Comparison of ENCODE assay signal across 12 mouse cellular contexts in genomic region chr15:86234517-86235441, GRCm38 (mm10). TPM values are rescaled to one million over a fixed set of nuclear protein-coding genes. Genes with fewer than 3 reads are reported as not detected.
DNase-seq lines count a peak whose midpoint lies in the region; ATAC-seq and TF ChIP-seq lines count a peak whose summit lies in the region.
"Had no signal": no experiment of that assay in that cellular context is flagged by ENCODE, and none has a peak within 500 bp of the region (broad histone marks: within the 10 kb centered on the region; RNA-seq: fewer than 3 reads in every experiment).

No protein-coding gene starts in this region.

- H3K27me3 ChIP-seq in liver, postnatal 0 days (ENCODE audit: insufficient read depth, low read length), result no peaks in the 10 kb centered on the region
- H3K27me3 ChIP-seq: embryonic facial prominence, embryonic 15.5 days had no signal

- no peak for TF ChIP-seq EP300 in liver, postnatal 0 days (IDR thresholded peaks at IDR 0.05; ENCODE audit: low read depth)

- H3K27ac ChIP-seq in layer of hippocampus, adult 2 months, result peak overlapping the region; percentile 43; the same call in 1 of the 2 replicates
- peak overlapping the region; percentile 40; the same call in 1 of the 2 replicates for H3K27ac ChIP-seq in cortical plate, adult 2 months (ENCODE audit: insufficient read depth, low read length)
- no peak overlapping the region for H3K27ac ChIP-seq in liver, postnatal 0 days (ENCODE audit: low read depth)
- H3K27ac ChIP-seq: embryonic facial prominence, embryonic 15.5 days; kidney, postnatal 0 days; liver, embryonic 14.5 days had no signal

- no peak for TF ChIP-seq CTCF in layer of hippocampus, adult 2 months (conservative IDR thresholded peaks at IDR 0.05)
- no peak for TF ChIP-seq CTCF in cortical plate, adult 2 months (IDR thresholded peaks at IDR 0.05; ENCODE audit: extremely low read depth, insufficient read depth, low read length)
- no peak for TF ChIP-seq CTCF in liver, postnatal 0 days (IDR thresholded peaks at IDR 0.05; ENCODE audit: low read depth)

- no peak overlapping the region for H3K4me2 ChIP-seq in liver, postnatal 0 days (ENCODE audit: low read depth, low read length)
- H3K4me2 ChIP-seq: embryonic facial prominence, embryonic 15.5 days had no signal

- H3K9me3 ChIP-seq in liver, postnatal 0 days (ENCODE audit: low read length), result no peaks in the 10 kb centered on the region
- H3K9me3 ChIP-seq: embryonic facial prominence, embryonic 15.5 days had no signal

- H3K36me3 ChIP-seq in liver, postnatal 0 days (replicated peaks; ENCODE audit: insufficient read depth, low read length), result 0 out of 2 replicates have a peak, but pooled peaks cover 3% of the 10 kb centered on the region

- ATAC-seq in liver, postnatal 0 days, result no peak

- DNase-seq in layer of hippocampus, adult 2 months (ENCODE audit: low spot score in 2 of 2), result peak in 1 of 2 experiments; percentile 39
- no peak for DNase-seq in layer of hippocampus, postnatal 25 days (ENCODE audit: extremely low spot score in 1 of 2, low spot score in 1 of 2)
- peak; percentile 66 to 67 for DNase-seq in cerebellum, adult 18-20 months
- DNase-seq in right cerebral cortex, postnatal 25 days, result peak; percentile 66
- DNase-seq in liver, postnatal 0 days, result no peak
- DNase-seq in kidney, adult 18-20 months, result no peak
- DNase-seq in urinary bladder, adult 2 months (ENCODE audit: low spot score), result no peak
- DNase-seq: adrenal gland, postnatal 14 days had no signal

- 0 out of 2 replicates have a peak, but pooled peaks have one; percentile 29 for TF ChIP-seq POLR2A in cortical plate, adult 2 months (IDR thresholded peaks at IDR 0.05; ENCODE audit: extremely low read depth, insufficient read depth, low read length)

- peaks cover 9% of the 10 kb centered on the region for H3K4me1 ChIP-seq in cortical plate, adult 2 months (ENCODE audit: control insufficient read depth, insufficient read depth, low read length)
- H3K4me1 ChIP-seq in liver, postnatal 0 days (ENCODE audit: insufficient read depth), result no peaks in the 10 kb centered on the region
- H3K4me1 ChIP-seq: embryonic facial prominence, embryonic 15.5 days had no signal

- no peak overlapping the region for H3K9ac ChIP-seq in liver, postnatal 0 days (replicated peaks)
- H3K9ac ChIP-seq: embryonic facial prominence, embryonic 15.5 days; liver, embryonic 14.5 days had no signal

- no peak overlapping the region for H3K4me3 ChIP-seq in layer of hippocampus, adult 2 months
- H3K4me3 ChIP-seq in cortical plate, adult 2 months (ENCODE audit: insufficient read depth, low read length), result no peak overlapping the region
- no peak overlapping the region for H3K4me3 ChIP-seq in liver, postnatal 0 days (ENCODE audit: low read depth, low read length)
- H3K4me3 ChIP-seq: embryonic facial prominence, embryonic 15.5 days had no signal

- 72% methylated on average over 22 of the region's 22 CpGs for WGBS in liver, postnatal 0 days (ENCODE audit: insufficient replicate concordance)

RNA-seq across cellular contexts. Expression of gene Tbc1d22a, which starts 20.5 kb away (rescaled TPM):
- total RNA-seq in layer of hippocampus, adult 2 months (2021), result 10 to 100 TPM; 33.2 to 34.7 TPM
- total RNA-seq in layer of hippocampus, postnatal 25 days (2021), result 10 to 100 TPM; 33.5 to 34.5 TPM
- 33.5 and 33.9 TPM in 2 replicates for polyA plus RNA-seq in cortical plate, adult 2 months (2012; rRNA removed)
- polyA plus RNA-seq in liver, postnatal 0 days (2015; fragmentation: Nextera tagmentation; extraction: Ambion mirVana), result 6.0 and 6.4 TPM in 2 replicates
- polyA plus RNA-seq in urinary bladder, adult 2 months (2012; rRNA removed), result 19.0 and 21.0 TPM in 2 replicates

RNA-seq across cellular contexts. Expression of gene Cerk, which starts 48.8 kb away (rescaled TPM):
- total RNA-seq in layer of hippocampus, adult 2 months (2021), result 10 to 100 TPM; 41.6 to 43.0 TPM
- 10 to 100 TPM; 46.3 to 47.4 TPM for total RNA-seq in layer of hippocampus, postnatal 25 days (2021)
- 42.8 and 44.7 TPM in 2 replicates for polyA plus RNA-seq in cortical plate, adult 2 months (2012; rRNA removed)
- polyA plus RNA-seq in liver, postnatal 0 days (2015; fragmentation: Nextera tagmentation; extraction: Ambion mirVana), result 5.5 and 6.1 TPM in 2 replicates
- 10.9 and 12.1 TPM in 2 replicates for polyA plus RNA-seq in urinary bladder, adult 2 months (2012; rRNA removed)

Comparison
In these comparisons a context has a peak if more than half of its experiments do, and no peak if none do; other contexts are left out.
1. DNase-seq: peak in cerebellum, adult 18-20 months (2 of 2) and right cerebral cortex, postnatal 25 days (single experiment); none in layer of hippocampus, postnatal 25 days (0 of 2), liver, postnatal 0 days (single experiment), kidney, adult 18-20 months (single experiment) and urinary bladder, adult 2 months (single experiment).